Mouse (Mus musculus): ENCODE results near the gene Cdc20. TPM values are rescaled to one million over a fixed set of nuclear protein-coding genes. Genes with fewer than 3 reads are reported as not detected.

Gene Cdc20
- total and polyA plus RNA-seq, 3 experiments, result 0.76 to 1.6 (median 0.96) TPM

GRCm38 (mm10) chr4:118427415-118427767 is 9.8 kb downstream of the Cdc20 start:
- Histone ChIP-seq H3K4me3 (peak overlapping the region; percentile 65), H3K79me2 (replicated peaks; ENCODE audit: control insufficient read depth, insufficient read depth, low read length) (no peaks in the 10 kb centered on the region; the same call in 1 of the 2 replicates), H3K36me3 (ENCODE audit: control insufficient read depth, insufficient read depth, low read length) (no peaks in the 10 kb centered on the region; the same call in 1 of the 2 replicates), H3K27me3 (ENCODE audit: control insufficient read depth, insufficient read depth, low read length) (no peaks in the 10 kb centered on the region), H3K27ac (peak overlapping the region; percentile 97), H3K9ac (ENCODE audit: low read depth, low read length) (peak overlapping the region; percentile 70), H3K4me1 (ENCODE audit: control insufficient read depth, insufficient read depth, low read length) (peaks cover 6% of the 10 kb centered on the region)
- TF ChIP-seq POLR2A (IDR thresholded peaks at IDR 0.05; ENCODE audit: insufficient read depth, low read depth, low read length) (no peak), EP300 (IDR thresholded peaks at IDR 0.05; ENCODE audit: insufficient read depth, low read depth, low read length) (no peak), CTCF (IDR thresholded peaks at IDR 0.05) (no peak)
- intact Hi-C loops (cut with DNase I), result loop anchor here (5.0 kb wide), 2 partner anchors 60 to 90 kb away; no protein-coding TSS in a partner anchor
- no peak for DNase-seq
- 5% methylated on average over 5 of the region's 5 CpGs for WGBS

- Histone ChIP-seq H3K27ac (no peak overlapping the region), H3K27me3 (ENCODE audit: control insufficient read depth, insufficient read depth, low read length) (no peaks in the 10 kb centered on the region), H3K79me2 (replicated peaks; ENCODE audit: control insufficient read depth, insufficient read depth, low read length) (no peaks in the 10 kb centered on the region; the same call in 1 of the 2 replicates), H3K4me3 (no peak overlapping the region), H3K36me3 (ENCODE audit: control insufficient read depth, insufficient read depth, low read length) (no peaks in the 10 kb centered on the region; the same call in 1 of the 2 replicates), H3K4me1 (ENCODE audit: control insufficient read depth, insufficient read depth, low read length) (peaks cover 6% of the 10 kb centered on the region), H3K9ac (ENCODE audit: low read depth, low read length) (no peak overlapping the region)
- WGBS, result 83% methylated on average over 1 of the region's 1 CpGs
- intact Hi-C loops (cut with DNase I), result loop anchor here (5.0 kb wide), 2 partner anchors 62 to 92 kb away; no protein-coding TSS in a partner anchor
- DNase-seq, result no peak
- no peak for TF ChIP-seq CTCF (IDR thresholded peaks at IDR 0.05)
- TF ChIP-seq POLR2A (IDR thresholded peaks at IDR 0.05; ENCODE audit: insufficient read depth, low read depth, low read length), result no peak
- no peak for TF ChIP-seq EP300 (IDR thresholded peaks at IDR 0.05; ENCODE audit: insufficient read depth, low read depth, low read length)
Observed at GRCm38 (mm10) chr4:118425374-118425773, 11.8 kb downstream of the Cdc20 start.

GRCm38 (mm10) chr4:118424541-118425160 is 12.5 kb downstream of the Cdc20 start:
- Histone ChIP-seq H3K4me3 (no peak overlapping the region), H3K36me3 (ENCODE audit: control insufficient read depth, insufficient read depth, low read length) (no peaks in the 10 kb centered on the region; the same call in 1 of the 2 replicates), H3K79me2 (replicated peaks; ENCODE audit: control insufficient read depth, insufficient read depth, low read length) (no peaks in the 10 kb centered on the region; the same call in 1 of the 2 replicates), H3K27ac (no peak overlapping the region), H3K9ac (ENCODE audit: low read depth, low read length) (no peak overlapping the region), H3K27me3 (ENCODE audit: control insufficient read depth, insufficient read depth, low read length) (no peaks in the 10 kb centered on the region), H3K4me1 (ENCODE audit: control insufficient read depth, insufficient read depth, low read length) (peaks cover 6% of the 10 kb centered on the region)
- DNase-seq, result no peak
- WGBS, result 43% methylated on average over 4 of the region's 4 CpGs
- intact Hi-C loops (cut with DNase I), result loop anchor here (5.0 kb wide), 2 partner anchors 63 to 93 kb away; no protein-coding TSS in a partner anchor
- TF ChIP-seq EP300 (IDR thresholded peaks at IDR 0.05; ENCODE audit: insufficient read depth, low read depth, low read length) (no peak), POLR2A (IDR thresholded peaks at IDR 0.05; ENCODE audit: insufficient read depth, low read depth, low read length) (no peak), CTCF (IDR thresholded peaks at IDR 0.05) (no peak)

- Histone ChIP-seq H3K27ac (no peak overlapping the region), H3K4me3 (no peak overlapping the region), H3K36me3 (ENCODE audit: control insufficient read depth, insufficient read depth, low read length) (no peaks in the 10 kb centered on the region; the same call in 1 of the 2 replicates), H3K4me1 (ENCODE audit: control insufficient read depth, insufficient read depth, low read length) (no peaks in the 10 kb centered on the region), H3K27me3 (ENCODE audit: control insufficient read depth, insufficient read depth, low read length) (no peaks in the 10 kb centered on the region), H3K9ac (ENCODE audit: low read depth, low read length) (no peak overlapping the region), H3K79me2 (replicated peaks; ENCODE audit: control insufficient read depth, insufficient read depth, low read length) (no peaks in the 10 kb centered on the region)
- TF ChIP-seq POLR2A (IDR thresholded peaks at IDR 0.05; ENCODE audit: insufficient read depth, low read depth, low read length), result no peak
- TF ChIP-seq CTCF (IDR thresholded peaks at IDR 0.05), result no peak
- TF ChIP-seq EP300 (IDR thresholded peaks at IDR 0.05; ENCODE audit: insufficient read depth, low read depth, low read length), result no peak
- intact Hi-C loops (cut with DNase I), result no loop called here
- no peak for DNase-seq
- 98% methylated on average over 3 of the region's 3 CpGs for WGBS
Observed at GRCm38 (mm10) chr4:118421384-118421783, 15.8 kb downstream of the Cdc20 start.

- intact Hi-C loops (cut with DNase I), result no loop called here
- Histone ChIP-seq H3K9ac (ENCODE audit: low read depth, low read length) (no peak overlapping the region), H3K27ac (no peak overlapping the region), H3K4me1 (ENCODE audit: control insufficient read depth, insufficient read depth, low read length) (no peaks in the 10 kb centered on the region), H3K79me2 (replicated peaks; ENCODE audit: control insufficient read depth, insufficient read depth, low read length) (no peaks in the 10 kb centered on the region), H3K27me3 (ENCODE audit: control insufficient read depth, insufficient read depth, low read length) (no peaks in the 10 kb centered on the region), H3K36me3 (ENCODE audit: control insufficient read depth, insufficient read depth, low read length) (no peaks in the 10 kb centered on the region), H3K4me3 (no peak overlapping the region)
- no peak for TF ChIP-seq EP300 (IDR thresholded peaks at IDR 0.05; ENCODE audit: insufficient read depth, low read depth, low read length)
- TF ChIP-seq POLR2A (IDR thresholded peaks at IDR 0.05; ENCODE audit: insufficient read depth, low read depth, low read length), result no peak
- TF ChIP-seq CTCF (IDR thresholded peaks at IDR 0.05), result no peak
- 79% methylated on average over 13 of the region's 13 CpGs for whole genome bisulfite sequencing
- DNase-seq, result no peak
Observed at GRCm38 (mm10) chr4:118417112-118417797, 19.9 kb downstream of the Cdc20 start.

- Histone ChIP-seq H3K27ac (no peak overlapping the region), H3K79me2 (replicated peaks; ENCODE audit: control insufficient read depth, insufficient read depth, low read length) (no peaks in the 10 kb centered on the region), H3K36me3 (ENCODE audit: control insufficient read depth, insufficient read depth, low read length) (no peaks in the 10 kb centered on the region), H3K4me1 (ENCODE audit: control insufficient read depth, insufficient read depth, low read length) (no peaks in the 10 kb centered on the region), H3K4me3 (no peak overlapping the region), H3K9ac (ENCODE audit: low read depth, low read length) (no peak overlapping the region), H3K27me3 (ENCODE audit: control insufficient read depth, insufficient read depth, low read length) (no peaks in the 10 kb centered on the region)
- 93% methylated on average over 5 of the region's 5 CpGs for WGBS
- DNase-seq, result no peak
- intact Hi-C loops (cut with DNase I), result no loop called here
- TF ChIP-seq CTCF (IDR thresholded peaks at IDR 0.05) (no peak), EP300 (IDR thresholded peaks at IDR 0.05; ENCODE audit: insufficient read depth, low read depth, low read length) (no peak), POLR2A (IDR thresholded peaks at IDR 0.05; ENCODE audit: insufficient read depth, low read depth, low read length) (no peak)
Observed at GRCm38 (mm10) chr4:118416329-118416728, 20.8 kb downstream of the Cdc20 start.

Data from heart, adult 2 months (tissue).